Mouse (Mus musculus) cerebellum, postnatal 36 days (tissue): ENCODE measurements at regions not wholly inside any gene's neighbourhood (a gene's known extent, or its start where the extent isn't known, plus 50 kb on each side); places are given as distances from the start of the nearest gene placed in this dataset.

Source experiments
- DNase-seq, 2 experiments: peaks; one replicate each; pipeline ENCODE4 v3.0.0; 2021 to 2022; ENCODE audit warnings: mixed read lengths in 2 of 2

DNA sequence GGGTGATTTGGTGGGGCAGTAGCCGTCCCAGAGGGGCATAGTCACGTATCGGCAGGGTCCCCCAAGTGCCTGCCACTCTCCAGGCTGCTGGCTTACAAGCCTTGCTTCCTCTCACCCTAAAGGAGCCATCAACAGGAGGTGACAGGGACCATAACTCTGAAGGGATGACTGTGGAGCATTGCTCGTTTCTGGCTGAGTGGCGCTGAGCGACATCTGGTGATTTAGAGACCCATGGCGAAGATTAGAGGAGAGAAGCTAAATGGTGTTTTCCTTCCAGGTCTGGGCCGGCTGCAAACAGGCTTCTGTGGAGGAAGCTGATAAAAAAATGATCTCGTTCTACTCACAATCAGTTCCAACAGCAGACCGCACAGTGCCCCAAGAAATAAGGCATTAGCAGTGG is 193.2 kb upstream of the Sulf2 start:
- DNase-seq, result no peak

- DNase-seq, result no peak
Measured at GRCm38 (mm10) chr2:166346421-166347182, 191.1 kb upstream of the Sulf2 start.

- DNase-seq, result no peak
Measured at GRCm38 (mm10) chr2:166343551-166344340, 188.3 kb upstream of the Sulf2 start.

DNA sequence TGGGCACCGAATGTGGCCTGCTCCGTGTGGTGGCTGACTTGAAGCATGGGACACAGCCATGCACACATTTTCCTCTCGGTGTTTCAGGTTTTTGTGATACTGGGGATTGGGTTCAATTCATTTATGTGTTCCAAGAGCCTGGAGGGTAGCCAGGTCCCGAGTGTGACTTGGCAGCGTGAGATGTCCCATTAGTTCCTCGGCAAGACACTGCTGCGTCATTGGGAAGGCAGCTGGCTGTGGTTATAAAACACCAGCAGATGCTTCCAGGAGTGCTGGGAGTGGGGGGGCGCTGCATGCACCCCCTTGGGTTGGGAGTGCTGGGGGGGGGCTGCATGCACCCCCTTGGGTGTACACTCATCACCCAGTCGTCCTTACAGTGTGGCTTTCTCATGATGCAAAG is 186.9 kb upstream of the Sulf2 start:
- peak; percentile 15 to 19 for DNase-seq

DNA sequence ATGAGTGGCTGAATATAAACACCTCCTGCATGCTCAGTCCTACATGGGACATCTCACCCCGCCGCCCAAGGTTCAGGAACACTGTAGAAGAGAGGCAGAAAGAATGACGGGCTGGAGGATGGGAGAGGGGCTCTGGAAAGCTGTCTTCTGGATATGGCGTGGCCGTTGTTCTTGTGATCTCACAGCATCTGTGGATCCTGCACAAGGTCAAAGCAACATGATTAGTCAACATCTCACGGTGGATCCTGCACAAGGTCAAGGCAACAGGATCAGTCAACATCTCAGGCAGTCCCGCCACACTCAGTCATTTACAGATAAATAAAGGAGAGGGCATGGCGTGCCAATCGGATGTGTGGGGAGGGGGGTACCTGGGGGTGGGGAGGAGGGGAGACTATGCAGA is 184.7 kb upstream of the Sulf2 start:
- no peak for DNase-seq

DNA sequence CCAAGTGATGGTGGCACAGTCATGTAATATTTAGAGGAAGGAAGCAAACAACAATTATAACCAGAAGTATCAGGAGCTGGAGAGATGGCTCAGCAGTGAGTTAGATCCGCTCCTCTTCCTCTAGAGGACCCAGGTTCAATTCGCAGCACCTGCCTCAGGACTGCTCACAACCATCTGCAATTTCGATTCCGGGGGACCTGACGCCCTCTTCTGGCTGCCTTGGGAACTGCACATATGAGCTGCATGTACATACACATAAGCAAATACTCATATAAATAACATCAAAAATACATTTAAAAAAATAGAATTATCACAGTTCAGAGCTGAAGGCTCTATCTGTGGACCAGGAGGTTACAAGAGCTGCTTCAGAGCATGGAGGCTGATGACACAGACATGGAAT is 184.0 kb upstream of the Sulf2 start:
- DNase-seq, result no peak

- no peak for DNase-seq
Measured at GRCm38 (mm10) chr2:166338396-166339085, 183.1 kb upstream of the Sulf2 start.

DNA sequence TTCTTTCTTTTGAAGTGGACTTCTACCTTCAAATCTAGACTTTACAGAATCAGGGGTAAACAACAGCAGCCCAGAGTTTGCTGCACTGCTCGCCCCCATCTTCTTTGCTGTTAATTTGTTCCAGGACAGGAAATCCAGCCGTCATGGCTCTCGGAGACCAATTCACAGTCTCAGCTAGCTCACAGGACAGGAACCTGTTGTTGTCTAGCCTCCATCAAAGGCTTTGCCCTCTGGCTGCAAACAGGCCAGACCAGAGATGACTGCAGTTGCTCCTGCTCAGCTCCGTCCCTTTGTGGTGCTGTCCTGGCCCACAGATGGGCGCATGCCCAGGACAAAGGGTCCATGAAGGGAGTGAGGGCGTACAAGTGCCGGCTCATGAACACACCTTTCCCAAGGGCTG is 182.2 kb upstream of the Sulf2 start:
- no peak for DNase-seq

DNA sequence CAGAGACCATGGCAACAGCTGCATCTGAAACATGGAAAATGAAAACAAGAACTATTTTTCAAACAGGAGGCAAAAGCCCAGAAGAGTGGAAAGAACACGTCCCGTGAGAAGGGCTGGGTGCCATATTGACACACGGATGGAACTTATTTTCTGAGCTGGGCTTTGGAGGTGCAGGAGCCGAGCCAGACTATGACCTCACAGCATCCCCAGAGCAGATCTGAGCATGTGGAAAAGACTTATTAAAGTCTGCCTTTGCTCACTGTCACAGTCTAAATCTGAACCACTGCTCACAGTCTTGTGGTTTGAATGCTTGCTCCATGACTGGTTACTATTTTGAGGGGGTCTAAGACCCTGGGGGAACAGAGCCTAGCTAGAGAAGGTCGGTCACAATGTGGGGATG is 180.2 kb upstream of the Sulf2 start:
- no peak for DNase-seq

- DNase-seq, result no peak
Measured at GRCm38 (mm10) chr2:166334559-166334958, 179.1 kb upstream of the Sulf2 start.

DNA sequence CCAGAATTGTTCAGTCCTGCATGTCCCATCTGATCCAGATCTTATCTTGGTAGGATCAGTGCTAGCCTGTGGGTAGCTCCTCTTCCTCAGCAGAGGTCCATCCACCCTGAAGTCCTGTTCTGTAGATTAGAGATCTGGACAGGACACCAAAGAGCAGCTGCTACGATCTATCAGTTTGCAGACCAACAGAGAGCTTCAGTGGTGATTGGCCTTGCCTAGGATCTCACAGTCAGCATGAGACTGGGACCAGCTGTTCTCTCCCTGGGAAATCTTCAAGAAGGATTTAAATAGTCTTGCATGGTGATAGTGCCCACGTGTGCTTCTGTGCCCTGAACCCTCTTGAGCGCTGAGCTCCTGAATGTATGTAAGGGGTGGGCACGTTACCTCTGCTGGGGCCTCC is 178.4 kb upstream of the Sulf2 start:
- DNase-seq, result no peak

- no peak for DNase-seq
Measured at GRCm38 (mm10) chr2:166332748-166333417, 177.4 kb upstream of the Sulf2 start.

- DNase-seq, result no peak
Measured at GRCm38 (mm10) chr2:166331192-166331591, 175.7 kb upstream of the Sulf2 start.

GRCm38 (mm10) chr2:166330364-166330763 is 174.9 kb upstream of the Sulf2 start:
- no peak for DNase-seq

GRCm38 (mm10) chr2:166329556-166330340 is 174.3 kb upstream of the Sulf2 start:
- DNase-seq, result no peak

DNA sequence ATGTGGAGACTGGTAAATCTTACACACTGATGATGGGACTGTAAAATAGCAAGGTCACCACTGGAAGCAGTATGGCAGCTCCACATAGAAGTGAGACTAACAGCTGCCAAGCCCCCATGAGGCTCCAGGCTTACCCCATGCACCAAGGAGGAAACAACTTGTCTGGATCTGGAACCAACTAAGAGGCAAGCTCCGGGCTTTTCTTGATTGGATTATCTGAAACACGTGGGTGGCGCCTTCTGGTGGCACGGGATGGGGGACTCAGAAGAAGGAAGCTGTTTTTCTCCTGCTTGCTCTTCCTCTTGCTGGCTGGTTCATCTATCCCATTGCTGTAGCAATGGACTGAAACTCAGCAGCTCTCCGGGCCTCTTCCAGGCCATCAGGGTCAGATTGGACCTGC is 171.5 kb upstream of the Sulf2 start:
- no peak for DNase-seq

- DNase-seq, result no peak
Measured at GRCm38 (mm10) chr2:166324954-166325353, 169.5 kb upstream of the Sulf2 start.

GRCm38 (mm10) chr2:166324439-166324838 is 169.0 kb upstream of the Sulf2 start:
- peak in 1 of 2 experiments; percentile 8 for DNase-seq

DNA sequence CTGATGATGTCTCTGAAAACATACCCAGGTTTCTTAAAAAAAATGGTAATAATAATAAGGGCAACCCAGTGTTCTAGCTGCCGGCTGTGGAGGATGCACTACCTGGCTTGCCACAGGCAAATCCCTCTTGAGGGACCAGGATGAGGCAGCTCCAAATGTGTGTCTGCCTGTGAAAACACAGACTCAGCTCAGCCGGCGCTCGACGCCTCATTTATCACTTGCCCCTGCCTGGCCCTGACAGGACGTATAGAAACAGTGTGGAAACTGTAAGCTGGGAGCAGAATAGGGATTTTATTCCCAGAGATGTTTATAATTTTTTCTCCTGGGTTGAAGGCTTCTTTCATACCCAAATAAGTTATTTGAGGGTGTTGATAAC is 167.2 kb upstream of the Sulf2 start:
- DNase-seq, result no peak

DNA sequence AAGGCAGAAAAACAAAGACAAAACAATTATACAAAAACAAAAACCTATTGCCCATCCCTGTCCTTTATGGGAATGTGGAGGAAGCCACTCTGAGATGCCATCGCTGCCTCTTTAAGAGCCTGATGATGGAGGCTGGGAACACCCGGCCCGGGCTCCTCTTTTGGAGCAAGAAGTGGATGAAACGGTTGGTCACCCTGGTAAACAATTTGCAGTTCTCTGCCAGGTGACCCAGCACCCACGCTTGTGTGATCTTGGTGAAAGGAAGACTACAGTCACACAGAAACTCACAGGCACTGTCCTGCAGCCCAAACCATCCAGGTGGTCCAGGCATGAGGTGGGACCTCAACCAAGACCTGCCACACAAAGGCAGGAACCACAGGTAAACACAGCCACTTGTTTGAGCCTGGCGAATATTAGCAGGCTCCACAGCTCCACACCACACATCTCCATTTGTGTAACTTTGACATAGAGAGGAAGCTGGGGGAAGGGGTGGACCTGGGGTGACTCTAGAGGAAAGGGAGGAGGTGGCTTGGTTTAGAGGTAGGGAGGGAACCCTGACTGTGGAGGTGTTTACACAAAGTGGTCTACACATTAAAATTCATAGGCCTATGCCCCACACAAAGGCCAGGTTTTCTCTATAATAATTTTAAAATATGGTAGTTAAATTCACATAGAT is 166.7 kb upstream of the Sulf2 start:
- DNase-seq, result no peak

DNA sequence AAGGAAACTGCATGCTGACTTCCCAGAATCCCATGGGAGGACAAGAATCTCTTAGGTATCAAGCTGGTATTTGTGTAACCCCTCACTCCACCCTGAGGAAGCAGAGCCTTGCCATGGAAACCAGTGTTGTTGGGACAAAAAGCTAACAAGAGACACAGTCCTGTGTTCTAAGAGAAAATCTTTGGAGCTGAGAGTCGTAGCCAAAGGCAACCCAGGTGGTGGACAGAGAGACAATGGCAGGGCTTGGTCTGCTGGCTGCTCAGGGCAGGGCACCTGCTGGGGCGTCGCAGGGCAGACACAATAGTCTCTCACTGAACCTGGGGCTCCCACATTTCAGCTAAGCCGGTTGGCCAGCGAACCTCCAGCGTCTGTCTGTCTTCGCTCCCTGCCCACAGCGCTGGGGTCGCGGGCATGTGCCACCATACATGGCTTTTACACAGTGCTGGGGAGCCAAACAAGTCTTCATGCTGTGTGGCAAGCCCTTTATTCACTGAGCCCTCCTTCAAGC is 161.0 kb upstream of the Sulf2 start:
- no peak for DNase-seq

GRCm38 (mm10) chr2:166310438-166310837 is 155.0 kb upstream of the Sulf2 start:
- DNase-seq, result no peak
